Mouse (Mus musculus): ENCODE results near the gene Doc2g.

- peak; percentile 62 for TF ChIP-seq CTCF (IDR thresholded peaks at IDR 0.05; ENCODE audit: low read depth, low read length)
- TF ChIP-seq POLR2A (IDR thresholded peaks at IDR 0.05; ENCODE audit: borderline replicate concordance, low read depth, low read length), result no peak
Measured at GRCm38 (mm10) chr19:3962469-3962868, 40.6 kb upstream of the Doc2g start.
